Mouse (Mus musculus): ENCODE measurements around the gene Dcps.

GRCm38 (mm10) chr9:35110567-35110966 is 65.3 kb downstream of the Dcps start:
- TF ChIP-seq EP300 (optimal IDR thresholded peaks at IDR 0.05) (no peak), CTCF (IDR thresholded peaks at IDR 0.05; ENCODE audit: low read depth) (no peak)

Data from stomach, postnatal 0 days (tissue).